Mouse (Mus musculus) thymus, adult 2 months (tissue): ENCODE data around the gene Mlana.

Source experiments
- CTCF ChIP-seq: fragments of 200-500 bp; IDR thresholded peaks from 2 replicates; pipeline ENCODE4 v1.5.1; 2012; ENCODE audit warnings: mild to moderate bottlenecking, control low read depth, low read length, moderate library complexity, borderline replicate concordance; ENCODE audit not compliant: control insufficient read depth, poor library complexity, insufficient read depth; ENCODE audit errors: extremely low read depth
- POLR2A ChIP-seq: fragments of 200-500 bp; IDR thresholded peaks from 2 replicates; pipeline ENCODE4 v1.6.1; 2012; ENCODE audit warnings: mild to moderate bottlenecking, low read length, control low read depth, moderate library complexity; ENCODE audit not compliant: control insufficient read depth, poor library complexity, insufficient read depth; ENCODE audit errors: extremely low read depth

- TF ChIP-seq CTCF: no peak
- TF ChIP-seq POLR2A: no peak
Observed at GRCm38 (mm10) chr19:29695071-29695470, 2.6 kb upstream of the Mlana start.
